Mouse (Mus musculus): ENCODE measurements around the gene Mrps25. TPM values are rescaled to one million over a fixed set of nuclear protein-coding genes. Genes with fewer than 3 reads are reported as not detected.

Mrps25 gene
- polyA plus RNA-seq, 1 experiment from 2014 or later: 73.5 TPM

Other genes with a start within 250 kb of the Mrps25 start
- 7.6 and 12.7 TPM in 2 replicates for gene Fgd5, start 205.2 kb downstream of the Mrps25 start, polyA plus RNA-seq (2016; fragmentation: Nextera tagmentation; extraction: Ambion mirVana)
- 24.0 and 36.0 TPM in 2 replicates for gene Nr2c2, start 92.6 kb downstream of the Mrps25 start, polyA plus RNA-seq (2016; fragmentation: Nextera tagmentation; extraction: Ambion mirVana)
- 36.1 and 40.5 TPM in 2 replicates for gene Rbsn, start 30.9 kb upstream of the Mrps25 start, polyA plus RNA-seq (2016; fragmentation: Nextera tagmentation; extraction: Ambion mirVana)
- gene Trh, start 60.6 kb upstream of the Mrps25 start, polyA plus RNA-seq (2016; fragmentation: Nextera tagmentation; extraction: Ambion mirVana): 3.8 and 4.4 TPM in 2 replicates

Data from forebrain, embryonic 12.5 days (tissue).